Mouse (Mus musculus) MEL (cell line): Measurements from ENCODE around the gene Fbxo30.

ENCODE experiments used
- CTCF ChIP-seq, 3 experiments: IDR thresholded peaks in 2 of 3; conservative IDR thresholded peaks in 1 of 3; 2 replicates each; pipeline ENCODE4 v1.5.1; 2011 to 2012; ENCODE audit warnings: low read length in 3 of 3, low read depth in 2 of 3, mild to moderate bottlenecking in 2 of 3, improper control_type of control experiment in 1 of 3, inconsistent platforms in 1 of 3, mixed read lengths in 1 of 3, moderate library complexity in 1 of 3; ENCODE audit not compliant: control insufficient read depth in 1 of 3, insufficient read depth in 1 of 3, poor library complexity in 1 of 3, severe bottlenecking in 1 of 3
- E2F4 ChIP-seq: IDR thresholded peaks from 2 replicates; pipeline ENCODE4 v1.6.1; 2011; ENCODE audit warnings: low read depth, low read length, improper control_type of control experiment, borderline replicate concordance
- JUND ChIP-seq: IDR thresholded peaks from 2 replicates; pipeline ENCODE4 v1.6.1; 2011; ENCODE audit warnings: low read depth, mild to moderate bottlenecking, improper control_type of control experiment, low read length
- MEF2A ChIP-seq: IDR thresholded peaks from 2 replicates; pipeline ENCODE4 v1.6.1; 2014; ENCODE audit warnings: low read depth, mild to moderate bottlenecking, inconsistent platforms, low read length, improper control_type of control experiment; ENCODE audit not compliant: poor library complexity, insufficient replicate concordance, severe bottlenecking; ENCODE audit errors: extremely low read depth
- MYB ChIP-seq: IDR thresholded peaks from 2 replicates; pipeline ENCODE4 v1.6.1; 2011; ENCODE audit warnings: mild to moderate bottlenecking, low read depth, low read length, improper control_type of control experiment
- POLR2A ChIP-seq, 2 experiments: IDR thresholded peaks; 2 replicates each; pipeline ENCODE4 v1.6.1; 2011 to 2012; ENCODE audit warnings: low read length in 2 of 2, mild to moderate bottlenecking in 2 of 2, control low read depth in 1 of 2, improper control_type of control experiment in 1 of 2, low read depth in 1 of 2, moderate library complexity in 1 of 2; ENCODE audit not compliant: control insufficient read depth in 1 of 2, insufficient read depth in 1 of 2, poor library complexity in 1 of 2
- POLR2AphosphoS2 ChIP-seq: IDR thresholded peaks from 2 replicates; pipeline ENCODE4 v1.6.1; 2011; ENCODE audit warnings: low read length, improper control_type of control experiment
- TCF12 ChIP-seq: IDR thresholded peaks from 2 replicates; pipeline ENCODE4 v1.6.1; 2014; ENCODE audit warnings: low read depth, mild to moderate bottlenecking, inconsistent platforms, low read length, improper control_type of control experiment, moderate library complexity
- ZNF384 ChIP-seq: IDR thresholded peaks from 2 replicates; pipeline ENCODE4 v1.6.1; 2012; ENCODE audit warnings: low read depth, mild to moderate bottlenecking, inconsistent platforms, low read length, improper control_type of control experiment

- TF ChIP-seq CTCF (IDR thresholded peaks at IDR 0.05 in 2 of 3, conservative IDR thresholded peaks at IDR 0.05 in 1 of 3; ENCODE audit: control insufficient read depth in 1 of 3, insufficient read depth in 1 of 3, low read depth in 2 of 3, low read length in 3 of 3, poor library complexity in 1 of 3, severe bottlenecking in 1 of 3) (peak in 2 of 3 experiments; percentile 24 to 70; a peak in 3 of 6 replicates), POLR2A (IDR thresholded peaks at IDR 0.05; ENCODE audit: control insufficient read depth in 1 of 2, insufficient read depth in 1 of 2, low read depth in 1 of 2, low read length in 2 of 2, poor library complexity in 1 of 2) (no peak), ZNF384 (no peak), JUND (no peak), MYB (no peak), TCF12 (no peak), E2F4 (no peak), MEF2A (no peak), POLR2AphosphoS2 (no peak)
Observed at GRCm38 (mm10) chr10:11344536-11345468, 63.7 kb downstream of the Fbxo30 start.
